Mouse (Mus musculus) lung, postnatal 36 days (tissue): ENCODE measurements around the gene Tada2a.

Experiments used
- DNase-seq: peaks from one replicate; pipeline ENCODE4 v3.0.0; 2022; ENCODE audit warnings: mixed read lengths

Gene Tada2a

DNA sequence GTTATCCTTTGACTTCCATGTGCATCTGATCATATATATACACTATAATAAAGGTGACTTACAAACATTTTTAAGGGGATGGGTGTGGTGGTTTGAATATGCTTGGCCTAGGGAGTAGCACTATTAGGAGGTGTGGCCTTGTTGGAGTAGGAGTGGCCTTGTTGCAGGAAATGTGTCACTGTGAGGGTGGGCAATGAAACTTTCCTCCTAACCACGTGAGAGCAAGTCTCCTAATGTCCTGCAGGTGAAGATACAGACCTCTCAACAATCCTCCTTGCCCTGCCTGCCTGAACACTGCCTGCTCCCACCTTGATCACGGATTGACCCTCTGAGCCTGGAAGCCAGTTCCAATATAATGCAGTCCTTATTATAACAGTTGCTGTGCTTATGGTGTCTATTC lies 22.3 kb downstream of the Tada2a start:
- DNase-seq, result no peak

DNA sequence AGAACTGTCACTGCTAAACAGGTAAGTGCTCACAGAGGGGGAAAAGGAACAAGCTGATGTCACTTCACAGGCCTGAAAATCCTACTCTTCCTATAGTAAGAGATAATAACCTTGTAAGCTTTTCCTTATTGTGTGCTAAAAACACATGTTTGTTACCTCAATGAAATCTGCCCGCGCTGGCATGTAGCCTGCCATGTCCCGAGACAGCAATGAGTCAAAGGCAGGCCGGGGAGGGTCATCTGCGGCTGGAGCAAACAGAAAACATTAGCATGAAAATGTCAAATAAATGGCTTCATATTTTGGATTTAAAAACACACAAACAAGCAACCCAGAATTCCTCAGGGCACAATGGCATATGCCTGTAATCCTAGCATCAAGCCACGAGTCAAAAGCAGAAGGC lies 25.4 kb downstream of the Tada2a start:
- no peak for DNase-seq

DNA sequence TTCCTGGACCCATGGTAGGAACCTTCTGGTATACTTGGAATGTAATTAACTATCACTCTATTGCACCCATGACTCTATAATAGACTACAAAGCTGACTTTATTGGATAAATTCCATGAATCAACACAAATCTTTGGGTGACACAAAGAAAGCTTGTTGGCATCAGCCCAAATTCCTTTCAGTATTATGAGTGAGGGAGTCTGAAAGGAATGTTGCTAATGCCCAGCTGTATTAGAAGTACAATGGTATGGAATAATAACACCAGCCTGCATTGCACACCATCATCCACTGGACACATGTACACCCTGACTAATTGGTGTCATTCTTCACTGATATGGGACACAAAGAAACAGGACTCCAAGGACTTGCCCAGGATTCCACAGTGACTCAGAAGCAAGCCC lies 28.2 kb downstream of the Tada2a start:
- no peak for DNase-seq

DNA sequence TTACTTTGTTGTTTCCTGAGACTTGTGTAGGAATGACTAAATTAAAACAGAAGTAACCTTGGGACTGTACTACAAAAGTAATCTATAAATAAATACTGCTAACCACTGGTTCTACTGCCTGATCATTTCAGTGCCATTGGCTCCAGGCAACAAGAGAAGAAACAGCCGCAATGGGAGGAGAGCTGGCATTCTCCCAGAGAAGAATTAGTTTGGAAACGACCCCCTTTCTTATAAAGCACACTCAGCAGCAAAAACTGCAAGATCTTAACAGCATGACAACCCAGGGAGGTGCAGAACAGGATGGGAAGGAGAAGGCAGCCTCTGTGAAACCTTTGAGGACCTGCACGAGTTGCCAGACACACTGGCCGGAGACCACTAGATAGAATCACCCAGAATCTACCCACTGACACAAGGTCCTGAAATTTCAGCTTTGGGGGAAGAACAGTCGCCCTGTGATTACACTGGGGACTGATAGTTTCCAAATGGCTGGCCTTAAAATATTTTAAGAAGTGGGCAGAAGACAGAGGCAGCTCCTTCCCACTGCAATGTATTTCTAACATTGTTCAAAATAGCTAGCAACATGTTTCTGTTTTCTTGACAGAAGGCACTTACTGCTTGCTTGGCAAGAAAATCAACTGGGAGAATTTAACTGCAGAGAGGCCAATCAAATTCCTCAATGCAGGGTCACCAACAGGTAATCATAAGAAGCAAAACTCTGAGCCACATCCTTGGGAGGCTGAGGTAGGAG lies 32.0 kb downstream of the Tada2a start:
- DNase-seq, result no peak

DNA sequence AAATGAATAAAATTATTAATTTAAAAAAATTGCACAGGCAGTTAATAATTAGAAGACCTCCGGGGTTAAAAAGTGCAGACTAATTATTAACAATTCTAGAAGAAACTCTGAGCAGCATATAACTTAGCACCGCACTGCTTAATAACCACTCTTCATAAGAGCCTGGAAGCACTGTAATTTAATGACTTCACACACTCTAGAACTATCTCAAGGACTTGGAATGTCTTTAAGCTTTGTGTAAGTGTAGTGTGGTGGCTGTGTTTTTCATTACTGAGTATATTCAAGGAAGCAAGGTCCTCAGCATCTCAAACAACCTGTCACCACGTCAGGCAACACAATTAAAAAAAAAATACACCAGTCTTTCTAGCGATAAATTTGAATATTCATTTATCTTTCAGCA lies 34.3 kb downstream of the Tada2a start:
- DNase-seq, result no peak

DNA sequence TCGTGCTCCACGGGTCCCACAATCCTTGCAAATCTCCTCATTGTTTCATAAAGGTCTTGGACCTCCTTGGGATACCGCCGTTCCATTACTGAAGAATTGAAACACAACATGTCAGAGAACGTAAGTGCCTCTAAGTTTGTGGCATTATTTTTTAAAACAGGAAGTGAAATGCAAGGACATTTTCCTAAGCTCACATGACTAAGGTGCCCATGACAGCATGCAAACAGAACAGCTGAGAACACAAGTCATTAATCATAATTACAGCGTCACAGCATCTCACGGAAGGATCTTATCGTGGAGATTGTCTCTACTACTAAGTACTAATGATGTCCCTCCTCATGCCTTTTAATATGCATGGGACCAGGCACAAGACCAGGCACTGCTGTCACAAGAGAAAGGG lies 38.8 kb downstream of the Tada2a start:
- DNase-seq, result no peak

DNA sequence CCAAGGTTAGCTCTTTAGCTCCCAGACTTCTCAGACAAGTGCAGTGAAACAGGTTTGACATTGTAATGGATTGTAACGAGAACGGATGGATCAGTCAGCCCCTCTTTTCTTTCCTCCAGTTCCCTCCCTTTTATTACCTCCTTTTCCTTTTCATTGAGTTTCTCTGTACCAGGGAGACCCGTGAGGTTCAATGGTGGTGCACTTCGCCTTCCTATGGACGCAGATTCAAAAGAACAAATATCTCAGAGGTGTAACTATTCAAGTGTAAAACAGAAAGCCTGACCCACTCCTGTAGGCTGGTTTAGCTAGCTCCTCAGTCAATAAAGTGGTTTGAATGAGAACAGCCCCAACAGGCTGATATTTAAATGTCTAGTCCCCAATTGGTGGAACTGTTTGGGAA lies 47.5 kb downstream of the Tada2a start:
- no peak for DNase-seq

DNA sequence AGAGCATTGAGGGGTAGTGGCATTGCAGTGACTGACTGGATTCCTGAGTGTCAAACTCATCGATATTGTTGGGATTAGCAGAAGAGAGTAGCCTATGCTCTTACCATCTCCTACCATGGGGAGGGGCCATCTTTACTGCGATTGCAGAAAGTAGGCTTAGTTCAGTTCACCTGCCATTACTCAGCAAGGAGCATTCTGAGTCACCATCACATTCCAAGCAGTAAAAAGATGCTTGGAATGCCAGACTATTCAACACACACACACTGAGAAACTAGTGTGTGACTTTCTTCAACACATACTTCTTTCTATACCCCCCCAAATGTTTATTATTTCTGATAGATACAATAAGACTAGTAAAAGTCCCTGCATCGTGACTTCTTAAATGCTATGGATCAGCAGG lies 49.1 kb downstream of the Tada2a start:
- DNase-seq, result no peak

DNA sequence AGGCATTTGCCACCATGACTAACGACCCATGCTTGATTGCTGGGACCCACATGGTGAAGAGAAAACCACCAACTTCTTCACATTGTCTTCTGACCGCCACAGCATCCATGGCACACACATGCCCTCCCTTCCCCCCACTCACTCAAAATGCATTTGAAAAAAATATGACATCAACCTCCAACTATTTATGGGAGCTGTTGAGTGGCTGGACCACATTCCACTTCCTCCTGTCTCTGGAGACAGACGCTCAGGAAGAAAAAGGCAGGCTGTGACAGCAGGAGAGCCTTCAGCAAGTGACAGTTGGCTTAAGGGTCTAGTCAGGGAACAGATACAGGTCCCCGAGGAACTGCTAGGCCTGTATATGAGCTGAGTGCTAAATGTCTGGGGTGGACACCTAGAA lies 49.5 kb downstream of the Tada2a start:
- peak; percentile 79 for DNase-seq

DNA sequence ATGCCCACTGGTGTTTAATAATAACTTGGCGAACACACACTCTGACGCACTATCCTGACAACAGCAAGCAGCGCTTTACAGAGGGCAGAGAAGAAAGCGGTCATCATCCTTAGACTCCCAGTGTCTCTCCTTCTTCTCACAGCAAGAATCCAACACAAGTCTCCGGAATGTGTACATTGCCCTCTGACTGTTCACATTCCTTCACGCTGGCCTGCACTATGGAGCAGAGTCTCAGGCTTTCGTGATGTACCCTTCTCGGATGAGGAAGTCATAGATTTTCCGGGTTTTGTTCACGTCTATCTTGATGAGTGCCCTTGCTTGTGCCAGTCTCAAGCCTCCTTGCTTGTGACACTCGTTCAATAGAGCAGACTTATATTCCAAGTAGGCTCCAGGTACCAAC lies 50.0 kb downstream of the Tada2a start:
- no peak for DNase-seq

DNA sequence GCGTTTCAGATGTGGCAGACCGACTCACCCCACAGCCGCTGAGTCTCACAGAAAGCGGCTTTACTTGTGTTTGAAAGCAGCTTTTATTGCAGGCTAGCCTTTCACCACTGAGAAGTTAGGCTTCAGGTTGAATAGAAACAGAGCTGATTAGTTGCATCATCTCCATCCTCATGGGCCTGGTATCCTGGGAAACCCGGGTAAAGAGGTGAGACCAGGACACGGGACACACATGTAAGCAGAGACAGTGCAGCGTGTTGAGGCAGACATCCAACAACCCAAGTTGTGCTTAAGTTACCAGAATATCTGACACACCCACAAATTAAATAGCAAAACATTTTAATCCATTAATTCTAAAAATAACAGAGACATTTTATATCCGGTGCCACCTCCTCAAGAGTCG lies 50.8 kb downstream of the Tada2a start:
- no peak for DNase-seq

DNA sequence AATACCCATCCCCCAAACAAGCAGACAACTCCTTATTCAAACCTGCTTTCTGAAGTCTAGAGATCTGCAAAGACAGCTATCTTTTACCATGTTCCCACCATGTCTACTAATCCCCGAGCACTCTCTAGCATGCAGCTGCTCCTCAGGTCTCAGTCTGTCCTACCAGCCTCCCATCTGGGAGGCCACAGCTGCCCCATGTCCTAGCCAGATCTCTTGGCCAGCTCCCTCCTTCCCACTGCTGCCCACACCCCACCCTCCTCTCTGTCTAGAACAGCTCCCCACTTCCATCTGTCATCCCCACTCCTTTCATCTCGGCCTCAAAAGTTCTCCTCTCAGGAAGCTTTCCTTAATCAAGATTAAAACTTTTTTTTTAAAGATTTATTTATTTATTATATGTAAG lies 52.4 kb downstream of the Tada2a start:
- DNase-seq, result no peak

DNA sequence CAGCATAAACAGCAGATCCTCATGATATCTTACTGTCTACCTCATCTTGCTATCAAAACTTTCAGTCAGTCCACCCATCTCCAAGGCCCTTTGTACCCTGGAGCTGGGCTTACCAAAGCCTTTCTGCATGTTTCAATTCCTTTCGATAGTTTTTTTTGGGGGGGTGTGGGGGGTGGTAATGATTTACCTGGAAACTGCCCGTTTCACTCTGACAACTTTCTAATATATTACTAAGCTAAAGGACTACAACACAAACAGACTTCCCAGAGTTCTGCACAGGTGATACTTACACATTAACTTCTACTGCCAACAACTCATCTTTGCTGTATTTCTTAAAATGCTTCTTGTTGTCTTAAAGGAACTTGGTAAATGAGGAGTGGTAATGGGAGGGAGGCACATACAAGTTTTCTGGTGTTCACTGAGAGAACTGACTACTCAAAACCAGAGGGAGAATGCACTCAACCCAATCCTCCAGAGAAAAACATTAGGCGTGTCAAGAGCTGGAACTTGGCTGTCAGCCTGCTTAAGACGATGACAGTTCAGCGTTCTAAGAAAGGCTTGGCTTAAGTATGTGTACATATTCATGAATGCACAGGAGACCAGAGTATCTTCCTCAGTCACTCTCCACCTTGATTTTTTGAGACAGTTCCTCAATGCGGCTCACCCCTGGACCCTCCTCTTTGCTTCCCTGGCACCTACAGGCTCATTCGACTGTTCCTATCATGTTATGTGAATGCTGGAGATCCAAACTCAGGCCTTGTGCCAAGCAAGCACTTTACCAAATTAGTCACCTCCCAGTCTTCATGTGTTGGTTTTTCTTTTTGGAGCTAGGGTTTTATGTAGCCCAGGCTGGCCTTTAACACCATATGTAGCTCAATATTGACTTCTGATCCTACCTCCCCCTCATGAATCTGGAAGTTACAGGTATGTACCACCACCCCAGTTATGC lies 55.3 kb downstream of the Tada2a start:
- peak; percentile 77 for DNase-seq

DNA sequence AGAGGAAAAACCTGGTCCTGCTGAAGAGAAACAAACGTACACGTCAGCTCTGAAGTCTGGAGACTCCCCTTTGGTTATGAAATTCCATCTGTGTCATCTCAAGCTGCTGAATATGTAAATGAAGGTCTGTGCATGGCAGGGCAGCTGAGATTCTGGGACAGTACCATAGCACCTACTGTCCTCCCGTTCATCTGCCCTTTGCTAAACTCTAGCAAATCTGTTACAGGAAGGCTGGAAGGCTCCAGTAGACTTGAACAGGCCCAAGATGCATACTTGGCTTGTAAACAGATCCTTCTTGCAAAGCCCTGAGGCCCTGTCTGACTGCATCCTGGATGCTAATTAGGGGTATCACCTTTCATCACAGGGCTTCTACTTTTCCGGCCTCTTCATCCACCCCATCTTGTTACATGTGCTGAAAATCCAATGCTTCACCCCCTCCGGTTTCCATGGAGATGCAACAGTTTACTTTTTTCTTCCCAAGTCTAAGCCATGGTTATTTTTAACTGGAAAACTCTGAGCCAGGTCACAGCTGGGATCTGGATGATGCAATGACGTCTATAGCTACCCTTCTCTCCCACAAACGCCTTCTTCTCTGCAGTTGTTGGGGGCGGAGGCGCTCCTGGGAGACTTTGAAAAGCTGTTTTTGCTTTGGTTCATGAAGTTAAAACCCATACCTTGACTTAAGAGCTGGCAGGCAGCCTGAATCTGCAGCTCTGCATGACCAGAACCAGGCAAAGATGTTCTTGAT lies 56.3 kb downstream of the Tada2a start:
- DNase-seq, result peak; percentile 63

DNA sequence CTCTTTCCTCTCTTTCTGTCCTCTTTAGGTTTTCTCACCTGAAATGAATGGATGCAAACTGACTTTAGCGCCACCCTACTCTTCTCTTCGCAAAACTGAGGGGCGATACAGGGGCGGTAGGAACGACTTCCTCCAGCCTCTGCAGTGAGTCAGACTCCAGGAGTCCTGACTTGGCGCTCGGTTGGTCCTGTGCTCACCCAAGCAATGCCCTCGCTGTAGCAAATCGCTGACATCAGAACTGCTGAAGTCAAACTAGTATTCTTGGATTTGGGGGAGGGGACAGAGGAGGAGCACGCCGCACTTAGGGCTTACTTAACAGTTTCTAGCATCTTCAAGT lies 60.4 kb downstream of the Tada2a start, which contains the start of gene Dusp14:
Gene Dusp14, minus strand, starts transcription at position 228 of the 337 bp plus-strand sequence.
- DNase-seq, result no peak

DNA sequence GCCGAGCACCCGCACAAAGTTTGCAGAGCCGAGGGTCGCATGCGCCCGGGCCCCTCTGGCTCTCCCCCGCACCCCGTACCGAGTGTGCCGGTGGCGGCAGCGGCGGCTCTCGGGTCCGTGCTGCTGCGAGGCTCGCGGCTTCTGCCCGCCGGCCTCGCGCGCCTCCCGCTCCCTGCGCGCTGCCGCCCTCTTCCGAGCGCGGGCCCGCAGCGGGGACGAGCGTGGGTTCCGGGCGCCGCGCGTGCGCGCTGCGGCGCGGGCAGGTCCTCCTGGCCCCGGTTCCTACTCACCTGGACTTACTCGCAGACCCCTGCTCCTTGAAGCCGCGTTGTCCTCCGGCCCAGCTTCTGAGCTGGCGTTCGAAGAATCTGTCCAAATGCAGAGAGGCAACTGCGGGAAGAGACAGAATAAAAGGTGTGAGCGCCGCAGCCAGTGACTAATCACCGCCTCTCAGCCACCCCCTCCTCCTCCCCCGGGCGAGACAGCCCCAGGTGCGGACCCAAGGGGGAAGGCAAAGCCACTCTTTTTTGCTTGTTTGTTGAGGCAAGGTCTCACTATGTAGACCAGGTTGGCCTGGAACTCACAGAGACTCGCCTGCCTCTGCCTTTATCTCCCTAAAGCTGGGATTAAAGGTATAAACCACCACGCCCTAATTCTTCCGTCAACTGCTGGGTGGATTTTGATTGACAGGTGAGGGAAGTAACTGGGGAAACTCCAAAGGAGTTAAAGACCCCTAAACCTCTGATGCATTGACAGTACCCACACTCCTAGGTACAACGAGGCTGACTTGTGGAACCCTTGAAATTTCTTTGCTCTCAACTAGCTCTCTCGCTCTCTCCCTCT lies 61.0 kb downstream of the Tada2a start:
- DNase-seq, result peak; percentile 53

DNA sequence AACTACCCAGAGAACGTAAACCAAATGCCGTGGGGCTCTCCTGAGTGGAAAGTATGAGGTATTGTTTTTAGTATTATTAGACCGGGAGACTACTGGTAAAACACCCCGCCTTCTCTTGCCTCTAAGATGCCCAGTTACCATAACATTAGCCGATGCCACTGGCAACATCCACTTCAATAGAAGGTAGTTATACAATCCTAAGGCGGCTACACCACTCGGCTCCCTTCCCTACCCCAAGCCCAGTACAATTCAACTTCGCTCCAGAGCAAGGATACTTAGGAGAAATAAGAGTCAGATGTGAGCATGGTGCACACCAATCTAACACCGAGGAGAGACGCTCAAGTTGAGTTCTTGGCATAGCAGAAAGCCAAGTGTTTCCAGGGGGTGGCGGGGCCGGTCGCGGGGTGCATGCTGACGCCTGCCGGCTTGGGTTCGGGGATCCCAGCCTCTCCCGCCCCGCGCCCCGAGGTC lies 61.6 kb downstream of the Tada2a start:
- peak; percentile 56 for DNase-seq

DNA sequence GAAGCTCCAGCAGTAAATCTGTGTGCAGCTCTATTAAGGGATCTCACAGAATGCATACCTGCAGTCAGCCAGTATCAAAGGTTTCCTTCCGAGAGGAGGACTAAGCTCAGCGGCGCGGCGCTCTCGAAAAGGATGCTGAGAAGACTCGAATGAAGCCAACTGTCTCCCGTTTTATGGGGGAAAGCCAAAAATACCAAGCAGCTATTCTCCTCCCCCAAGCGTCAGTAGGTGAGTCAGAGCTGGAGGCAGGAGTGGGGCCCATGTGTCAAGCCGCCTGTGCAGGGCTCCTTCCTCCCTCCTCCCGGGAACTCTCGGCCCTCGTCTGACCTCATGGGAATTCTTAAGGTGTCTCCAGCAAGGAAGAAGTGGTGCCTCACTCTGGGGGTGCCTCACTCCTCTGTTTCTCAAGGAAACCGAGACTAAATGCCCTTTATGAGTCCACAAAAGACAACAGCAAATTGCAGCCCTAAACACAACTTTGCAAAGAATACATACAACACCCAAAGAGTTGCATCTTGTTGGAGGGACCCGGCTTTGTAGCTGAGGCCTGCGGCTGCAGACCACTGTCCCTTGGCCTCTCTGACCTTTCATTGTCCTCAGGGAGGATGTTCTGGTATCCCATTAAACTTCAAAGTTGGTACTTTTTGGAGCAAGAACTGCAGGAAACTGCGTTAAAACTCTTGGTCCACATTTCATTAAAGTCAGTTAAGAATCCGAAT lies 62.3 kb downstream of the Tada2a start:
- peak; percentile 68 for DNase-seq

DNA sequence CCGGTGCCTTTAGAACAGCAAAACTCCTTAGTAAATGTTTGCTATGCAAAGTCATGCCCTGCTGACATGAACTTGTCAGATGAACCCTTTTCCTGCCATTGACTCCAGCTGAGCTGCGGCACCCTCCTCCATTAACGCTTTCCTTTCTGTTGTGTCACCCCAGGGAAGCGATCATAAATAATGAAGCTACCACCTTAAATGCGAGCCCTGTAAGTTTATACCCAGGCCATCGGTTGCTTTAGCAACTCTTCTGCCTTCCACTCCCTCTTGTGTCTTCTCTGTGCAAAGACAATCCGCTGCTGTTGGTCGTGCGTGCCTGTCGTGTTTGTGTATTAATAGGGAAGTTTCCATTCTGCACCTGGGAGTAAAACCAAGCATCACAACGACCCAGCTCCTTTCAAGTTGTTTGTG lies 63.3 kb downstream of the Tada2a start:
- no peak for DNase-seq

DNA sequence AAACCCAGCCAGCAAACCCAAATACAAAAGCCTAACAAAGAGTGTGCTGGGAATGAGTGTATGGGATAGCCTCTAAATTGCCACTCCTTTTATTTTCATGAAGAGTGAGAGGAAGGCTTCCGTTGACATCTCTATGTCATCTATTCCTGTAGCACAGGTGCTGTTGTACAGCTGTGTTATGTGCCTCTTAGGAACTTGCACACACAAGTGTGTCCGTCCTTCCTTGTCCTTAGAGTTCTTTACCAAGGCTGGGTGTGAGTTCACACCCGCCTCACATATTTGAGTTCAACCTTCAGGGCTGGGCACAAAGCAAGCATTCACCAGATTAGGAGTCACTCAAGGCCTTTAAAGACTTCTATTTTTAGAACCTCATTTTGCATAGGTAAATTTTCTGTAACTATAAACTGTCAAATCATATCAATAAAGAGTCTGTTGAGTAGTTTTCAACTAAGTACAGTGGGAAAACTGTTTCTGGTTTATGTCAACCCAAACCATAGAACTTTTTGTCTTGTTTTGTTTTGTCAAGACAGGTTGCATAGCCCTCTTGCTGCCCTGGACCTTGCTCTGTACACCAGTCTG lies 65.7 kb downstream of the Tada2a start:
- DNase-seq, result no peak

DNA sequence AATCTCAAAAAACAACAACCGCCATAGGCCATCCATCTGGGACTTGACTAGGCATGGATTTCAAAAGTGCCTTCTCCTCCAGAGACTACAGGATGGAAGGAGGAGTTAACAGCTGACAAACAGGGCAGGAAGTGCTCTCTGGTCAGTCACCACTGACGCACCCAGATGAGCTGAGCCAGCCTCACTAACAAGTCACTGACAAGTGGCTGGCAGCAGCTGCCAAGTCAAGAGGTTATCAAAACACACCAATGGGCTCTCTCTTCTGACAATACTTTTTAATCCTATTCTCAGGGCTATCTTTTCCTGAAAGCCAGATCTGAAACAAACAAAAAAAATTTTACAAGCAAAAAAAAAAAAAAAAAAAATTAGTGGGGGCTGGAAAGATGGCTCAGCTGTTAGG lies 66.6 kb downstream of the Tada2a start:
- DNase-seq, result peak; percentile 59
